Mouse (Mus musculus) neural tube, embryonic 14.5 days (tissue): ENCODE measurements around the gene Tjap1. TPM values are rescaled to one million over a fixed set of nuclear protein-coding genes. Genes with fewer than 3 reads are reported as not detected.
A peak's percentile ranks its signal among the peaks of the same experiment; 100 is the strongest.

Experiments used
- ATAC-seq: fragments of 200-750 bp; cut with Nextera tagmentation; 2 replicates; pipeline ENCODE4 v1.8.0; 2017; ENCODE audit warnings: low read depth, mild to moderate bottlenecking, moderate TSS enrichment, moderate library complexity
- H3K27ac ChIP-seq: fragments of 300-500 bp; sonication (generic); 2 replicates; pipeline ENCODE4 v1.5.1; 2014; ENCODE audit warnings: low read depth, mild to moderate bottlenecking, control low read depth, low read length, moderate library complexity, mixed read lengths
- H3K27me3 ChIP-seq: fragments of 300-500 bp; sonication (generic); 2 replicates; pipeline ENCODE4 v1.6.1; 2014; ENCODE audit warnings: low read length; ENCODE audit not compliant: control insufficient read depth, insufficient read depth
- H3K36me3 ChIP-seq: fragments of 300-500 bp; sonication (generic); 2 replicates; pipeline ENCODE4 v1.6.1; 2014; ENCODE audit warnings: low read length, mixed read lengths; ENCODE audit not compliant: control insufficient read depth, insufficient read depth
- H3K4me1 ChIP-seq: fragments of 300-500 bp; sonication (generic); 2 replicates; pipeline ENCODE4 v1.6.1; 2014; ENCODE audit warnings: low read length; ENCODE audit not compliant: control insufficient read depth, insufficient read depth
- H3K4me2 ChIP-seq: fragments of 300-500 bp; sonication (generic); 2 replicates; pipeline ENCODE4 v1.6.1; 2014; ENCODE audit warnings: mild to moderate bottlenecking, low read depth, low read length, control low read depth
- H3K4me3 ChIP-seq: fragments of 300-500 bp; sonication (generic); 2 replicates; pipeline ENCODE4 v1.5.1; 2014; ENCODE audit warnings: low read depth, low read length, control low read depth, mixed read lengths
- H3K9ac ChIP-seq: fragments of 300-500 bp; sonication (generic); replicated peaks from 2 replicates; pipeline ENCODE4 v1.6.1; 2014; ENCODE audit warnings: low read depth, mild to moderate bottlenecking, control low read depth, low read length, mixed read lengths
- H3K9me3 ChIP-seq: fragments of 300-500 bp; sonication (generic); 2 replicates; pipeline ENCODE4 v1.6.1; 2016; ENCODE audit warnings: low read length; ENCODE audit not compliant: control insufficient read depth
- WGBS: fragments of 180-500 bp; shearing (Covaris S2); extraction: QIAGEN DNeasy Blood & Tissue Kit; methylation state at CpG from one replicate; pipeline ENCODE4 v1.1.7; 2014; 5-methylcytosine and 5-hydroxymethylcytosine counted together
- polyA plus RNA-seq: library from polyadenylated mRNA; unstranded; fragments of >200 nt; fragmentation: Nextera tagmentation; extraction: Ambion mirVana; gene quantifications from 2 replicates; pipeline ENCODE4 v1.2.1, GENCODE M21; 2014

Tjap1 gene
- polyA plus RNA-seq, 1 experiment from 2014 or later: 21.8 TPM

- WGBS: 40% methylated on average over 6 of the region's 6 CpGs
- peak overlapping the region; percentile 64; the same call in 1 of the 2 replicates for H3K9ac ChIP-seq
These were observed 13.8 kb upstream of the Tjap1 start for GRCm38 (mm10) chr17:46296601-46297000.

GRCm38 (mm10) chr17:46287678-46288095 is 4.9 kb upstream of the Tjap1 start:
- WGBS: 78% methylated on average over 11 of the region's 11 CpGs
- H3K4me2 ChIP-seq: no peak overlapping the region
- no peaks in the 10 kb centered on the region for H3K27me3 ChIP-seq
- no peak for ATAC-seq
- no peaks in the 10 kb centered on the region for H3K36me3 ChIP-seq
- H3K9ac ChIP-seq: no peak overlapping the region
- no peak overlapping the region for H3K4me3 ChIP-seq
- no peaks in the 10 kb centered on the region for H3K9me3 ChIP-seq
- no peak overlapping the region for H3K27ac ChIP-seq
- no peaks in the 10 kb centered on the region for H3K4me1 ChIP-seq

More at GRCm38 (mm10) chr17:46296601-46297000, 13.8 kb upstream of the Tjap1 start:
- H3K4me3 ChIP-seq: peak overlapping the region; percentile 61; the same call in 1 of the 2 replicates
- H3K9me3 ChIP-seq: no peaks in the 10 kb centered on the region
- peak overlapping the region; percentile 86; the same call in 1 of the 2 replicates for H3K4me2 ChIP-seq
- peaks cover 13% of the 10 kb centered on the region for H3K27me3 ChIP-seq
- H3K4me1 ChIP-seq: peaks cover 10% of the 10 kb centered on the region; the same call in 1 of the 2 replicates
- no peak for ATAC-seq
- H3K27ac ChIP-seq: peak overlapping the region; percentile 71; the same call in 1 of the 2 replicates
- H3K36me3 ChIP-seq: no peaks in the 10 kb centered on the region

- no peak overlapping the region for H3K4me2 ChIP-seq
- no peaks in the 10 kb centered on the region for H3K36me3 ChIP-seq
- H3K27ac ChIP-seq: no peak overlapping the region
- no peak for ATAC-seq
- H3K9me3 ChIP-seq: no peaks in the 10 kb centered on the region
- H3K4me3 ChIP-seq: no peak overlapping the region
- H3K9ac ChIP-seq: no peak overlapping the region
- 77% methylated on average over 6 of the region's 6 CpGs for WGBS
- no peaks in the 10 kb centered on the region for H3K27me3 ChIP-seq
- H3K4me1 ChIP-seq: peaks cover 4% of the 10 kb centered on the region; the same call in 1 of the 2 replicates
These were observed 2.6 kb upstream of the Tjap1 start for GRCm38 (mm10) chr17:46285407-46285806.

- H3K4me3 ChIP-seq: no peak overlapping the region
- no peak for ATAC-seq
- no peaks in the 10 kb centered on the region for H3K36me3 ChIP-seq
- peaks cover 4% of the 10 kb centered on the region; the same call in 1 of the 2 replicates for H3K4me1 ChIP-seq
- 33% methylated on average over 7 of the region's 7 CpGs for WGBS
- no peak overlapping the region for H3K4me2 ChIP-seq
- no peak overlapping the region for H3K27ac ChIP-seq
- no peak overlapping the region for H3K9ac ChIP-seq
- no peaks in the 10 kb centered on the region for H3K27me3 ChIP-seq
- H3K9me3 ChIP-seq: no peaks in the 10 kb centered on the region
These were observed 1.8 kb upstream of the Tjap1 start for GRCm38 (mm10) chr17:46284653-46285052.

- H3K27ac ChIP-seq: no peak overlapping the region
- no peaks in the 10 kb centered on the region for H3K9me3 ChIP-seq
- no peak overlapping the region for H3K9ac ChIP-seq
- WGBS: 89% methylated on average over 8 of the region's 8 CpGs
- H3K27me3 ChIP-seq: no peaks in the 10 kb centered on the region
- H3K36me3 ChIP-seq: no peaks in the 10 kb centered on the region
- ATAC-seq: no peak
- no peak overlapping the region for H3K4me3 ChIP-seq
- H3K4me2 ChIP-seq: no peak overlapping the region
- peaks cover 4% of the 10 kb centered on the region; the same call in 1 of the 2 replicates for H3K4me1 ChIP-seq
These were observed 1.1 kb upstream of the Tjap1 start for GRCm38 (mm10) chr17:46283911-46284310.

GRCm38 (mm10) chr17:46283140-46283539 is 314 bp upstream of the Tjap1 start:
- Histone ChIP-seq H3K4me1 (peaks cover 4% of the 10 kb centered on the region; the same call in 1 of the 2 replicates), H3K27ac (peak overlapping the region; percentile 44; the same call in 1 of the 2 replicates), H3K9me3 (no peaks in the 10 kb centered on the region), H3K4me2 (peak overlapping the region; percentile 97), H3K36me3 (no peaks in the 10 kb centered on the region), H3K9ac (peak overlapping the region; percentile 65), H3K27me3 (no peaks in the 10 kb centered on the region), H3K4me3 (peak overlapping the region; percentile 59)
- peak; percentile 65 for ATAC-seq
- WGBS: 20% methylated on average over 9 of the region's 9 CpGs

- Histone ChIP-seq H3K27me3 (no peaks in the 10 kb centered on the region), H3K9ac (no peak overlapping the region), H3K27ac (no peak overlapping the region), H3K4me3 (no peak overlapping the region), H3K4me1 (peaks cover 4% of the 10 kb centered on the region; the same call in 1 of the 2 replicates), H3K36me3 (no peaks in the 10 kb centered on the region), H3K4me2 (no peak overlapping the region), H3K9me3 (no peaks in the 10 kb centered on the region)
- ATAC-seq: no peak
- WGBS: 95% methylated on average over 12 of the region's 12 CpGs
These were observed 4.6 kb downstream of the Tjap1 start for GRCm38 (mm10) chr17:46278011-46278765.

GRCm38 (mm10) chr17:46277586-46277985 is 5.2 kb downstream of the Tjap1 start:
- Histone ChIP-seq H3K9ac (no peak overlapping the region), H3K4me3 (no peak overlapping the region), H3K27me3 (no peaks in the 10 kb centered on the region), H3K36me3 (no peaks in the 10 kb centered on the region), H3K27ac (no peak overlapping the region), H3K9me3 (no peaks in the 10 kb centered on the region), H3K4me2 (no peak overlapping the region), H3K4me1 (peaks cover 4% of the 10 kb centered on the region; the same call in 1 of the 2 replicates)
- no peak for ATAC-seq
- WGBS: 84% methylated on average over 4 of the region's 4 CpGs

- Histone ChIP-seq H3K4me1 (no peaks in the 10 kb centered on the region), H3K36me3 (peaks cover 8% of the 10 kb centered on the region; the same call in 1 of the 2 replicates), H3K4me2 (no peak overlapping the region), H3K9ac (no peak overlapping the region), H3K9me3 (no peaks in the 10 kb centered on the region), H3K27me3 (no peaks in the 10 kb centered on the region), H3K4me3 (no peak overlapping the region), H3K27ac (no peak overlapping the region)
- no peak for ATAC-seq
- WGBS: 91% methylated on average over 10 of the region's 10 CpGs
These were observed 7.3 kb downstream of the Tjap1 start for GRCm38 (mm10) chr17:46275506-46275905.
